Mouse (Mus musculus) hindbrain, postnatal 0 days (tissue): ENCODE data around the gene Glt1d1. TPM values are rescaled to one million over a fixed set of nuclear protein-coding genes. Genes with fewer than 3 reads are reported as not detected.

Experiments
- ATAC-seq: fragments of 200-750 bp; cut with Nextera tagmentation; 2 replicates; pipeline ENCODE4 v1.8.0; 2017; ENCODE audit warnings: mild to moderate bottlenecking, moderate TSS enrichment, moderate library complexity
- DNase-seq: peaks from one replicate; pipeline ENCODE4 v3.0.0-alpha.2; 2015; ENCODE audit warnings: low spot score
- H3K27ac ChIP-seq: fragments of 300-500 bp; sonication (generic); 2 replicates; pipeline ENCODE4 v1.5.1; 2014; ENCODE audit warnings: mild to moderate bottlenecking
- H3K27me3 ChIP-seq: fragments of 300-500 bp; sonication (generic); 2 replicates; pipeline ENCODE4 v1.6.1; 2014; ENCODE audit warnings: low read length, mixed read lengths; ENCODE audit not compliant: insufficient read depth
- H3K36me3 ChIP-seq: fragments of 300-500 bp; sonication (generic); 2 replicates; pipeline ENCODE4 v1.6.1; 2014; ENCODE audit warnings: low read length, mixed read lengths; ENCODE audit not compliant: insufficient read depth
- H3K4me1 ChIP-seq: fragments of 300-500 bp; sonication (generic); 2 replicates; pipeline ENCODE4 v1.6.1; 2014; ENCODE audit warnings: antibody characterized with exemption, low read length, mixed read lengths; ENCODE audit not compliant: insufficient read depth
- H3K4me2 ChIP-seq: fragments of 300-500 bp; sonication (generic); 2 replicates; pipeline ENCODE4 v1.6.1; 2014; ENCODE audit warnings: low read depth, mild to moderate bottlenecking, low read length, moderate library complexity, mixed read lengths
- H3K4me3 ChIP-seq: fragments of 300-500 bp; sonication (generic); 2 replicates; pipeline ENCODE4 v1.5.1; 2014; ENCODE audit warnings: low read length
- H3K9ac ChIP-seq: fragments of 300-500 bp; sonication (generic); replicated peaks from 2 replicates; pipeline ENCODE4 v1.6.1; 2014; ENCODE audit warnings: mild to moderate bottlenecking, low read length, moderate library complexity, mixed read lengths
- H3K9me3 ChIP-seq: fragments of 300-500 bp; sonication (generic); 2 replicates; pipeline ENCODE4 v1.6.1; 2016; ENCODE audit warnings: low read length, mixed read lengths
- CTCF ChIP-seq: IDR thresholded peaks from 2 replicates; pipeline ENCODE4 v1.5.1; 2016; ENCODE audit warnings: antibody characterized with exemption, control low read depth, low read depth
- WGBS: fragments of 180-500 bp; shearing (Covaris S2); extraction: QIAGEN DNeasy Blood & Tissue Kit; methylation state at CpG from one replicate; pipeline ENCODE4 v1.1.7; 2014; 5-methylcytosine and 5-hydroxymethylcytosine counted together
- polyA plus RNA-seq: library from polyadenylated mRNA; unstranded; fragments of >200 nt; fragmentation: Nextera tagmentation; extraction: Ambion mirVana; gene quantifications from 2 replicates; pipeline ENCODE4 v1.2.1, GENCODE M21; 2015
- total RNA-seq: library from RNA; depleted of rRNA; stranded (reverse); fragments of >200 nt; gene quantifications from 2 replicates; pipeline ENCODE4 v1.2.3, GENCODE M21; 2014

Glt1d1 gene
- total and polyA plus RNA-seq, 2 experiments from 2014 or later, result 2.9 to 8.9 TPM

GRCm38 (mm10) chr5:127624427-127625213 is 7.4 kb upstream of the Glt1d1 start:
- Histone ChIP-seq H3K4me1 (no peaks in the 10 kb centered on the region), H3K27me3 (no peaks in the 10 kb centered on the region), H3K27ac (no peak overlapping the region), H3K36me3 (no peaks in the 10 kb centered on the region), H3K4me3 (no peak overlapping the region), H3K9me3 (no peaks in the 10 kb centered on the region), H3K4me2 (no peak overlapping the region), H3K9ac (no peak overlapping the region)
- no peak for DNase-seq
- TF ChIP-seq CTCF, result no peak
- WGBS, result 85% methylated on average over 10 of the region's 10 CpGs
- no peak for ATAC-seq

- Histone ChIP-seq H3K27me3 (no peaks in the 10 kb centered on the region), H3K4me1 (0 out of 2 replicates have a peak, but pooled peaks cover 4% of the 10 kb centered on the region), H3K4me2 (no peak overlapping the region), H3K9ac (no peak overlapping the region), H3K27ac (no peak overlapping the region), H3K4me3 (no peak overlapping the region), H3K36me3 (no peaks in the 10 kb centered on the region), H3K9me3 (no peaks in the 10 kb centered on the region)
- TF ChIP-seq CTCF, result no peak
- no peak for DNase-seq
- no peak for ATAC-seq
- WGBS, result 85% methylated on average over 12 of the region's 12 CpGs
Observed at GRCm38 (mm10) chr5:127627242-127627641, 4.8 kb upstream of the Glt1d1 start.

- H3K27ac ChIP-seq, result no peak overlapping the region
- 0 out of 2 replicates have a peak, but pooled peaks cover 4% of the 10 kb centered on the region for H3K4me1 ChIP-seq
- WGBS, result 17% methylated on average over 5 of the region's 5 CpGs
- H3K4me2 ChIP-seq, result peak overlapping the region; percentile 92
- H3K27me3 ChIP-seq, result no peaks in the 10 kb centered on the region
- DNase-seq, result no peak
- H3K36me3 ChIP-seq, result no peaks in the 10 kb centered on the region
- peak overlapping the region; percentile 60 for H3K4me3 ChIP-seq
- peak; percentile 38; the same call in 1 of the 2 replicates for ATAC-seq
- H3K9ac ChIP-seq, result peak overlapping the region; percentile 84
- no peaks in the 10 kb centered on the region for H3K9me3 ChIP-seq
- TF ChIP-seq CTCF, result no peak
Observed at GRCm38 (mm10) chr5:127631671-127632070, 391 bp upstream of the Glt1d1 start.

- TF ChIP-seq CTCF, result no peak
- H3K9me3 ChIP-seq, result no peaks in the 10 kb centered on the region
Observed at GRCm38 (mm10) chr5:127633188-127633587, 1.1 kb downstream of the Glt1d1 start.

GRCm38 (mm10) chr5:127633666-127634065 is 1.6 kb downstream of the Glt1d1 start:
- Histone ChIP-seq H3K9me3 (no peaks in the 10 kb centered on the region), H3K4me3 (no peak overlapping the region), H3K4me2 (0 out of 2 replicates have a peak overlapping the region, but pooled peaks have one; percentile 92), H3K27ac (no peak overlapping the region), H3K9ac (no peak overlapping the region), H3K4me1 (0 out of 2 replicates have a peak, but pooled peaks cover 4% of the 10 kb centered on the region), H3K36me3 (no peaks in the 10 kb centered on the region), H3K27me3 (no peaks in the 10 kb centered on the region)
- DNase-seq, result no peak
- TF ChIP-seq CTCF, result no peak
- 91% methylated on average over 7 of the region's 7 CpGs for WGBS
- no peak for ATAC-seq

More at GRCm38 (mm10) chr5:127633188-127633587, 1.1 kb downstream of the Glt1d1 start:
- DNase-seq, result no peak
- Histone ChIP-seq H3K36me3 (no peaks in the 10 kb centered on the region), H3K9ac (peak overlapping the region; percentile 84; the same call in 1 of the 2 replicates), H3K4me2 (peak overlapping the region; percentile 92), H3K27ac (no peak overlapping the region), H3K4me1 (0 out of 2 replicates have a peak, but pooled peaks cover 4% of the 10 kb centered on the region), H3K27me3 (no peaks in the 10 kb centered on the region), H3K4me3 (peak overlapping the region; percentile 60)
- ATAC-seq, result no peak
- 38% methylated on average over 4 of the region's 4 CpGs for WGBS

GRCm38 (mm10) chr5:127637622-127638021 is 5.6 kb downstream of the Glt1d1 start:
- Histone ChIP-seq H3K27ac (no peak overlapping the region), H3K4me2 (no peak overlapping the region), H3K4me1 (no peaks in the 10 kb centered on the region), H3K9ac (no peak overlapping the region), H3K9me3 (0 out of 2 replicates have a peak, but pooled peaks cover 2% of the 10 kb centered on the region), H3K36me3 (no peaks in the 10 kb centered on the region), H3K4me3 (no peak overlapping the region), H3K27me3 (no peaks in the 10 kb centered on the region)
- no peak for TF ChIP-seq CTCF
- ATAC-seq (no peak), DNase-seq (no peak)
- 70% methylated on average over 4 of the region's 4 CpGs for WGBS

- DNase-seq (no peak), ATAC-seq (no peak)
- Histone ChIP-seq H3K27ac (no peak overlapping the region), H3K4me2 (no peak overlapping the region), H3K36me3 (no peaks in the 10 kb centered on the region), H3K9me3 (0 out of 2 replicates have a peak, but pooled peaks cover 2% of the 10 kb centered on the region), H3K4me1 (no peaks in the 10 kb centered on the region), H3K27me3 (no peaks in the 10 kb centered on the region), H3K9ac (no peak overlapping the region), H3K4me3 (no peak overlapping the region)
- WGBS, result 92% methylated on average over 2 of the region's 2 CpGs
- no peak for TF ChIP-seq CTCF
Observed at GRCm38 (mm10) chr5:127638177-127638576, 6.1 kb downstream of the Glt1d1 start.
